Mouse (Mus musculus): ENCODE data around the gene Lamtor2. TPM values are rescaled to one million over a fixed set of nuclear protein-coding genes. Genes with fewer than 3 reads are reported as not detected.
"Not testable (repeated sequence)": the region's sequence is repeated elsewhere in the genome, so short reads cannot be mapped to it uniquely, and the experiment has no call there.

Gene Lamtor2
- 10 to 100 TPM in 7 of 26 experiments, 1 to 10 TPM in 16, not detected in 3; 1.9 to 25.1 (median 4.5) TPM for total RNA-seq (2018; cell fraction: chromatin; rRNA removed)
- 100 to 1,000 TPM in 22 of 26 experiments, 10 to 100 TPM in 4; 84.4 to 168 (median 109) TPM for total RNA-seq (2018; cell fraction: cytosol; rRNA removed)
- 10 to 100 TPM in 24 of 26 experiments, 1 to 10 TPM in 2; 7.2 to 35.9 (median 19.1) TPM for total RNA-seq (2018; cell fraction: nucleus; rRNA removed)
- 164 to 206 TPM (median 186 TPM) in 3 replicates for polyA plus RNA-seq (2018)

DNA sequence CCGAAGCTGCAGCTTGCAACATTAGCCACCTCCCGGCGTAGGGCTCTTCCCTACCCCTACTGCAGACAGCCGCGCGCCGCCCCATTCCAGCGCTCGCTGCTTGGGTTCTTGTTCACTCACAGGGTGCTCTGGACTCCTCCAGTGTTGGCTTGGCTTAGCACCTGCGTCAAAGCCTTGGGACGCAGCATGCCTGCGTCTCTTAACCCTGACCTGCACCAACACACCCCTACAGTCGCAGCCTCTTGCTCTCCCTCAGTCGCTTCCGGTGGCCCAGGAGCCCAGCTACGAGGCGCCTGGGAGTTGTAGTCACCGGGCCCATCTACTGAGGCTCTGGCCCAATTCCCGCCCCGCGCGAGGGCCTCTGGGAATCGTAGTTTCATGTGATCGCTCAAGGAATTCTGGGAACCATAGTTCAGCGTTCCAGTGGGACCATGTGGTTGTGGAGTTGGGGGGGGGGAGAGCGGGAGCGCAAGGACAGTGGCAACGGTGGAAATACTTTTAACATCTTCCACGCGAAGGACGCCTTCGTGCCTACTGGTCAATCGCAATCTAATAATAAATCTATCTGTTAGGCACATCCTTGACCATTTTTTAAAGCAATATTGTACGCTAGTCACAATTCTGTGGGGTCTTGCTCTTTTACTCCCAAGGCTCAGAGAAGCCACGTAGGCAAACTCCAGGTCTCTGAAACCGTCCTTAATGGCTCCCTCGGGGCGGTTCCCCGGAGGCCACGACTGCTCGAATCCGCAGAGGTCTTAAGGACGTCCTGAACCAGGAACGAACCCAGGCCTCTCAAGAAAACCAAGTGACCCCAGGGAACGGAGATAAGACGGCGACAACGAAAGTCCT is at the start of gene Lamtor2:
Gene Lamtor2 (minus strand): TSS at position 399 of the 849 bp plus-strand sequence.
- peaks cover 10% of the 10 kb centered on the region; the same call in 1 of the 2 replicates for H3K36me3 ChIP-seq (ENCODE audit: inconsistent target)
- peak within 1 kb of the TSS; percentile 84 for H3K27ac ChIP-seq
- peaks cover 30% of the 10 kb centered on the region for H3K79me2 ChIP-seq (ENCODE audit: inconsistent target)
- H3K4me3 ChIP-seq (ENCODE audit: inconsistent target), result peak within 1 kb of the TSS; percentile 91
- under 1% methylated on average over 48 of the region's 48 CpGs for WGBS (ENCODE audit: missing documents)

DNA sequence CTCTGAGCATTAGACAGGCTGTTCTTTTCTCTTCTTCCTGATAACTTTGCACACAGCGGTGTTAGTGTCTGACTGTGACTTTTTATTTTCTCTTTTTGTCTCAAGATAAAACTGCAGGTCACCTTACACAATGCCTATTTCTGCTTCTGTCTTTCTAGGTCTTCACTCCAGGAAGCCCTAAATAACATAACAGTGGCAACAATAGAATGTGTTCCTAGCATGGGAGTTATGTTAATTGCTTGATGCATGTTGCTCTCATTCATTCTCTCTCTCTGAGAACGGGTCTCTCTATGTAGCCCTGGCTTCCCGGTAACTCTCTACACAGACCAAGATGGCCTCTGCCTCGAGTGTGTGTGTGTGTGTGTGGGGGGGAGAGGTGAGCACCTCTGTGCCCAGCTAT is 49.6 kb upstream of the Lamtor2 start:
- Histone ChIP-seq H3K27ac (no peak overlapping the region), H3K79me2 (ENCODE audit: inconsistent target) (no peaks in the 10 kb centered on the region), H3K4me3 (ENCODE audit: inconsistent target) (no peak overlapping the region), H3K36me3 (ENCODE audit: inconsistent target) (no peaks in the 10 kb centered on the region)
- WGBS (ENCODE audit: missing documents), result 96% methylated on average over 4 of the region's 4 CpGs

DNA sequence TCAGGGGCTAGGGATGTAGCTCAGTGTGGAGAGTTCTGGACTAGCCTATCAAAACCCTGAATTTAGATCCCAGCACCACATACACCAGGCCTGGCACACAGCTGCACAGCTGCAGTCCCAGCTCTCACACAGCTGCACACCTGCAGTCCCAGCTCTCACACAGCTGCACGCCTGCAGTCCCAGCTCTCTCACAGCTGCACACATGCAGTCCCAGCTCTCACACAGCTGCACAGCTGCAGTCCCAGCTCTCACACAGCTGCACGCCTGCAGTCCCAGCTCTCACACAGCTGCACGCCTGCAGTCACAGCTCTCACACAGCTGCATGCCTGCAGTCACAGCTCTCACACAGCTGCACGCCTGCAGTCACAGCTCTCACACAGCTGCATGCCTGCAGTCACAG is 43.7 kb upstream of the Lamtor2 start:
- not testable (repeated sequence) for H3K79me2 ChIP-seq (ENCODE audit: inconsistent target); H3K36me3 ChIP-seq (ENCODE audit: inconsistent target); H3K27ac ChIP-seq; H3K4me3 ChIP-seq (ENCODE audit: inconsistent target)
- WGBS (ENCODE audit: missing documents), result 97% methylated on average over 3 of the region's 4 CpGs

DNA sequence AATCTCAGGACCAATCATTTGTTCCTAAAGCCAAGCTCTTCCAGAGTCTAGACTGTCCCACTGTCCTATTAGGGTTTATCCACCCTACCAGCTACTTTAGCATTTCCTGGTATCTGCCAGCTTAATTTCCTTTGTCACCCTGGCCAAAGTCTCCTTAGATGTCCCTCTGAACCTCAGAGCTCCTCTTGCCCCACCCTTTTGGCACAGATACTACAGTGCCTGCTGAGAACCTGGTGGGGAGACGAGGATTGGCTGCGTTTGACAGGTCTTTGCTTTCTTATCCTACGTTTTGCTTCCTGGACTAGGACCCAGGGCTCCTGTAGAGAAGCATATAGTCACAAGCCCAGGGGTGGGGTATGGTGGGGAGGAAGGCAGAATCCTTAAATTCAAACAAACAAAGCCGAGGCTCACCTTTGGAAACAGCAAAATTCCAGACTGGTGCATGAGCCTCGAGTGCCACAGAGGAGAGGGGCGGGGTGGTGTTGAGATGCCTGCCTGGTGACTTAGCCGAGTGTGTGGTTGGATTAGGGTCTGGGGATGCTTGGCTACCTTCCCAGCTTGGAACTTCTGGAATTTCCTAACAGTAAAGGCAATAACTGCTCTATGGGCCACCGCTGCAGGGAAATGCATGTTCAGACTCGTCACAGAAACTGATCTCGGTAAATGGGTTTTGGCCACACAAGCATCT is 41.2 kb upstream of the Lamtor2 start:
- Histone ChIP-seq H3K36me3 (ENCODE audit: inconsistent target) (no peaks in the 10 kb centered on the region), H3K4me3 (ENCODE audit: inconsistent target) (no peak overlapping the region), H3K79me2 (ENCODE audit: inconsistent target) (no peaks in the 10 kb centered on the region), H3K27ac (no peak overlapping the region)
- WGBS (ENCODE audit: missing documents), result 89% methylated on average over 9 of the region's 10 CpGs

DNA sequence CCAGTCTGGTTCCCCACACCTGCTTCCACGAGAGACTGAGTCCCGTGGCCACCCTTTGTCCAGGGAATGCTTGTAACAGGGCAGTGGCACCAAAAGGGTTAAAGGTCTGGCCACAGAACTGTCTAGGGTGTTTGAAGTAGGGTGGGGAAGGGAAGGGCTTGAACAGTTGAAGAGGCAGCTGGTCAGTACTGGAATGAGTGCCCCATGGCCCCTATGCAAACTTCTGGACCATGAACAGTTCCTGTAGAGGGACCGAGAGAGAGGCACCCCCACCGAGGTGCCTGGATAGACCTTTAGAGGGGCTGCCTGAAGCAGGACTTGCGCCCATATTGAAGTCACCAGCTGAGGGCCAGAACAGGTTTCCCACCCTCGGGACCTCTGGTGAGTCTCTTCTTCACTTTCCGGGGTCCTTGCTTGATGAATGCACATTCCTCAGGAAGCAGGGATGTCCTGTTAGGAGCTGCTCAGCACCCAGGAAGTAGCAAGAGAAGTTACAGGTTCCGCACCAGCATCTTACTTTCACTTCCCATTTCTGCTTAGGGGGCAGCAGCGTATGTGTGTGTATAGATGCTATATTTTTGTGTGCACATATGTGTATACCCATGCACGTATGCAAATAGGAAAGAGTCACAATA is 40.2 kb upstream of the Lamtor2 start:
- Histone ChIP-seq H3K4me3 (ENCODE audit: inconsistent target) (no peak overlapping the region), H3K36me3 (ENCODE audit: inconsistent target) (peaks cover 4% of the 10 kb centered on the region), H3K79me2 (ENCODE audit: inconsistent target) (no peaks in the 10 kb centered on the region), H3K27ac (peak overlapping the region; percentile 40)
- 13% methylated on average over 10 of the region's 10 CpGs for WGBS (ENCODE audit: missing documents)

DNA sequence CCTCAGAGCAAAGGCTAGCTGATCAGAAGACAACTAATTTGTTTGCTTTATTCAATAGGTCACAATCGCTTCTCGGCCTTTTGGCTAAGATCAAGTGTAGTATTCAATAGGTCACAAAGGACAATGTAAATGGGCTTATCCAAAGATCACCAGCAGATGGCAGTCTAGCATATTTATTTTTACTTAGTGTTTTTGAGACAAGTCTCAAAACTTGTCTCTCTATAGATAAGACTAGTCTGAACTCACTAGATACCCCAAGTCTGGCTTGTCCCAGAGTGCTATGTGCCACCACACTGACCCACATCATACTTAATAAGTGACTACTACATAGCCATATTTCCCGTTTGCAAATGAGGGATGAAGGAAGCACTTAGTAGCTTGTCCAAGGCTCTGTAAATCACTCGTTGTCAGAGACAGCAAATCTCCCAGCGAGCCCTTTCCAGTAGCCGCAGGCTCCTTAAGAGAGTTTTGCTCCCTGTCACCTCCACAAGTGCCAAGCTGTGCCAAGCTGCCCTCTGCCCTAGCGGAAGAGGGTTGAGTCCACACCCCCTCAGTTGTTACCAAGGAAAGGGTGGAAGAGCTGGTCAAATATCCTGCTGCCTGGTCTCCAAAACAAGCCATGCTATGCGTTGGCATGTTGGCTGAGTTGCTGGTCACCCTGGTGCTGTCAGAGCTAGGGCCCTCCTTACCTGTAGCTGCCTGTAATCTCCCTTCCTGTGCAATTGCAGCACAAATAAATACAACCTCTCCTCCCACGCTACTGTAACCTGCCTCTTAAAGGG is 39.3 kb upstream of the Lamtor2 start:
- Histone ChIP-seq H3K4me3 (ENCODE audit: inconsistent target) (peak overlapping the region; percentile 7), H3K27ac (peak overlapping the region; percentile 40), H3K36me3 (ENCODE audit: inconsistent target) (peaks cover 13% of the 10 kb centered on the region), H3K79me2 (ENCODE audit: inconsistent target) (no peaks in the 10 kb centered on the region)
- 8% methylated on average over 9 of the region's 9 CpGs for WGBS (ENCODE audit: missing documents)

DNA sequence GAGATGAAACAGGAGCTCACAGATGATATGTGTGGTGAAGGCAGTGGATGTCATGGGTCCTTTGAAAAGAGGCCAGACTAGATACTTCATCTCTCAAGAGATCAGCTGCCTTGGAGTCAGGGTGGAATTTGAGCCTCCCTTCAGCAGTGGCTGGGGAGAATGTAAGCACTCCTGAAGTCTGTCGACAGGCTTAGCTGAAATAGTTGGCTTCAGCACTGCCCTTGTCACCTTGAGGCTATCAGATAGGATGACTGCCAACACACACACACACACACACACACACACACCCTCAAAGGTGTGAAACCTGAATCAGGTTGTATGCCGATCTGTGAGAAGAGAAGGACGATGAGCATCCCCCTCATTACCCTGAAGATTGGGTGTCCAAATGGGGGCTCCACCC is 38.2 kb upstream of the Lamtor2 start:
- peaks cover 23% of the 10 kb centered on the region for H3K36me3 ChIP-seq (ENCODE audit: inconsistent target)
- H3K4me3 ChIP-seq (ENCODE audit: inconsistent target), result no peak overlapping the region
- no peaks in the 10 kb centered on the region for H3K79me2 ChIP-seq (ENCODE audit: inconsistent target)
- H3K27ac ChIP-seq, result no peak overlapping the region
- WGBS (ENCODE audit: missing documents), result 94% methylated on average over 3 of the region's 3 CpGs

DNA sequence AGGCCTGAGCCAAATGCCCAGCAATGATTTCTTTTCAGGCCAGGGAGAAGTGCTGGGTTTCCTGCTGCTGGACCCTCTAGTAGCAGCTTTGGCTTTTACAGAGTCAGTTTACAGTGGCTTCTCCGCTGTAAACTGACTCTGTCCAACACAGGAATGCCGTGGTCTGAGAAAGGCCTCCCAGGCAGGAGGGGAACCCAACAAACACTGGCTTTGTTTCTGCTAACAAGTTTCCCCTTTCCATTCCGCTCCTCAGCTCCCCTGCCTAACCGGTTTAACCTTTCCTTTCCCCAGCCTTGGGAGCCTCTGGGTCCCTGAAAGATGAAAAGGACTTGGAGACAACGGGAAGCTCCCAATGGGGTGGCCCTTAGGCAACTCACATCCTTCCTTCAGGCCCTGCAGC is 37.4 kb upstream of the Lamtor2 start:
- H3K79me2 ChIP-seq (ENCODE audit: inconsistent target), result no peaks in the 10 kb centered on the region
- no peak overlapping the region for H3K27ac ChIP-seq
- H3K4me3 ChIP-seq (ENCODE audit: inconsistent target), result no peak overlapping the region
- peaks cover 30% of the 10 kb centered on the region for H3K36me3 ChIP-seq (ENCODE audit: inconsistent target)
- 79% methylated on average over 5 of the region's 5 CpGs for WGBS (ENCODE audit: missing documents)

DNA sequence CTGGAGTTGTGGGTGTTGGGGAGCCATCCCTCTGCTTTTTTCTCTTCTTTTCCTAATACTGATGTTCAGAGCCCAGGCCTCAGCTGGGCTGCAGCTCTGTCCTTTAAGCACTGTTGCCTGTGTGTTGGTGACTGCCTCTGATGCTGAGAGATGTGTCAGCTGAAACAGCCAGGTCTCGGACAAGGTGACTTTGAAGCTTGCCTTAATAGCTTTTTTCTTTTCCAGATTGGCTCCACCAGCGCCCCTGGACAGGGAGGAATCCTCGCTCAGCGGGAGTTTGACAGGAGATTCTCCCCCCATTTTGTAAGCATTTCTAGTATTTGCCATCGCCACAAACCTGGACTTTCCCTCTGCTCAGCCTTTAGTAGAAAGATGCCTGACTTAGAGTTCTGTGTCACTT is 33.8 kb upstream of the Lamtor2 start:
- H3K36me3 ChIP-seq (ENCODE audit: inconsistent target), result peaks cover 50% of the 10 kb centered on the region
- WGBS (ENCODE audit: missing documents), result 95% methylated on average over 5 of the region's 5 CpGs
- peaks cover 7% of the 10 kb centered on the region; the same call in 1 of the 2 replicates for H3K79me2 ChIP-seq (ENCODE audit: inconsistent target)
- H3K4me3 ChIP-seq (ENCODE audit: inconsistent target), result no peak overlapping the region
- no peak overlapping the region for H3K27ac ChIP-seq

DNA sequence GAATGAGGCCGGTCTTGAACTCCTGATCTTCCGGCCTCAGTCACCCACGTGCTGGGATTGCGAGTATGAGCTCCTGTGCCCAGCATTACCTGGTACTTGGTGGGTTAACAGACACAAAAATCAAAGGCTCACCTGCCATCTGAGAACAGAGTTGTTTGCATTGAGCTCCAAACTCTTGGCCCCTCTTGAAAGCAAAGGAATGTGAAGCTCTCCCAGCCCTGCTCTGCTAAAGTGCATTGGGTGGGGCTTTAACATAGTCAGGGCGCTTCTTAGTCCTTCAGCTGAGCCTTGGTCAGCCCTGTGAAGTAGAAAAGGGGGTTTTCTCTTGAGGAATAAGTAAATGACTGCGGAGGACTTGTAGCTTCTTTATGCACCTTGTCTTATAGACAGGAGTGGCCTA is 32.9 kb upstream of the Lamtor2 start:
- Histone ChIP-seq H3K27ac (no peak overlapping the region), H3K4me3 (ENCODE audit: inconsistent target) (no peak overlapping the region), H3K36me3 (ENCODE audit: inconsistent target) (peaks cover 50% of the 10 kb centered on the region), H3K79me2 (ENCODE audit: inconsistent target) (peaks cover 14% of the 10 kb centered on the region)
- 94% methylated on average over 6 of the region's 6 CpGs for WGBS (ENCODE audit: missing documents)

DNA sequence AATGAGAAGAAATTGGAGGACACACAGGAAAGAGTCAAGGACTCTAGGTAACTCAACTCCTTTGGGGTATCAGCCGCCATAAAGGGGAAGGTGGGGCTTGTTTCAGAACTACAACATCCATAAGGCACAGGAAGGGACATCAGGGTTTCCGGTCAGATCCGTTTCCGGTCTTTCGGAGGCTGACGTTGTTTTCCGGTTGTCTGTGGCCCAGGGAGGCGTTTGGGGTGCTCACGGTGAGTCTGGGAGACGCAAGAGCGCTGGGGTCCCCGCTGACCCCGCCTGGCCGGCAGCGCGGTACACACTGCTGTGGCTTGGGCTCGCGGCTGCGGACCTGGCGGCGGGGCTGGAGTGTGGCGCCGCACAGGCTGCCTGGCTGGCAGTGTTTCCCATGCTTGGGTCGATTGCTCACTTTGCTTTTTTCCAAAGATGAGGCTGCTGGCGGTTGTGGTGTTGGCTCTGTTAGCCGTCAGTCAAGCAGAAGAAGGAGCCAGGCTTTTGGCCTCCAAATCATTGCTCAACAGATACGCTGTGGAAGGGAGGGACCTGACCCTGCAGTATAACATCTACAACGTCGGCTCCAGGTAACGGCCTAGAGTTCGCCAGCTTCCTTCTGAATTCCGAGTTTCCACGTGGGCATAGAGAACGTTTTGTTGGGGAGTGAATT is 26.7 kb upstream of the Lamtor2 start:
- under 1% methylated on average over 30 of the region's 34 CpGs for whole genome bisulfite sequencing (ENCODE audit: missing documents)
- Histone ChIP-seq H3K4me3 (ENCODE audit: inconsistent target) (peak overlapping the region; percentile 71), H3K27ac (no peak overlapping the region), H3K36me3 (ENCODE audit: inconsistent target) (peaks cover 20% of the 10 kb centered on the region), H3K79me2 (ENCODE audit: inconsistent target) (peaks cover 26% of the 10 kb centered on the region)

DNA sequence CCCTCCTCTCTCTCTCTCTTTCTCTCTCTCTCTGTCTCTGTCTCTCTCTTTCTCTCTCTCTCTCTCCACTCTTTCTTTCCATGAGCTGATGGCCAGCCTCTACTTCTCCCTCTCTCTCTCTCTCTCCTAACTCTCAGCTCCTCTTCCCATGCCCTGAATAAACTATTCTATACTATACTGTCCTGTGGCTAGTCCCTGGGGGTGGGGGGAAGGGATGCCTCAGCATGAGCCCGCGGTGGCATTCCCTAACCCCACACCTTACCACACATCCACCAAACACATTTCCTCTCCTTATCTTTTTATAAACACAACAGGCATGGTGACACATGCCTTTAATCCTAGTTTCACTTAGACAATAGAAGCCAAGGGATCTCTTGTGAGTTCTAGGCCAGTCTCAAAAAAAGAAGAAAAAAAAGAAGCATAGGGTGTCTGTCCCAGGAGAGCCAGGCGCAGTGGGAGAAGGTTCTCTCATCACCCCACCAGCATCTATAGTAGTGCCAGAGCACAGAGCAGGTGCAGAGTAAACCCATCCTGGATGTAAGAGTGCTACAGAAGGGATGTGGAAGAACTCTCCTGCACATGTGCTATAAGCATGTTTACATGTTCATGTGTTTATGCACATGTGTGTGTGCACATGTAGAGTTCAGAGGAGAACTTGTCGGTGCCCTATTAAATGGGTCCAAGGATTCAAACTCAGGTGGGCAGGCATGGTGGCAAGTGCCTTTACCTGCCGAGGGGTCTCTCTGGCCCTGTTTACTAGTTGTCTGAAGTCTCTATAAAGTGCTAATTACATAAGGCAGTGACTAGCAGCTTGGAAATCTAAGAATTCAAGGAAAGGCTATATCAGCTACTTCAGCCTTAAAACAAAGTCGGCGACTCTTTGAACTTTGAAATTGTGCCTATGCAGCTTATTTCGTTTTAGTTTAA is 25.9 kb upstream of the Lamtor2 start:
- H3K27ac ChIP-seq, result no peak overlapping the region
- 56% methylated on average over 8 of the region's 8 CpGs for WGBS (ENCODE audit: missing documents)

DNA sequence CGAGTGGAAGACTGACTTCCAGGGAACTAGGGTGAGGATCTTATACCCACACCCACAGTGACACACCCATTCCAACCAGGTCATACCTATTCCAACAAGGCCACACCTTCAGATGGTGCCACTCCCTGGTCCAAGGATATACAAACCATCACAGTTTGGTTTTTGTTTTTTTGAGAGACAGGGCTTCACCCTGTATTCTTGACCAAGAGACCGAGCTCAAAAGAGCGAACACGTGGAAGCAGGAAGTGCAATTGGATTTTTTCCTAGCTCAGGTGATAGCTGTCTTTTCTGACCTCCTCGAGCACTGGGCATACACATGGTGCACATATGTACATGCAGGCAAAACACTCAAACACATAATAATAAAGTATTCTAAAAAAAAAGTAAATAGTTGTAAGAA is 25.0 kb upstream of the Lamtor2 start:
- not testable (repeated sequence) for H3K4me3 ChIP-seq (ENCODE audit: inconsistent target); H3K27ac ChIP-seq; H3K36me3 ChIP-seq (ENCODE audit: inconsistent target)
- 83% methylated on average over 5 of the region's 5 CpGs for WGBS (ENCODE audit: missing documents)
- peaks cover 21% of the 10 kb centered on the region for H3K79me2 ChIP-seq (ENCODE audit: inconsistent target)

More for the DNA sequence above, 25.9 kb upstream of the Lamtor2 start:
- Histone ChIP-seq H3K4me3 (ENCODE audit: inconsistent target) (peak overlapping the region; percentile 71), H3K36me3 (ENCODE audit: inconsistent target) (peaks cover 15% of the 10 kb centered on the region), H3K79me2 (ENCODE audit: inconsistent target) (peaks cover 26% of the 10 kb centered on the region)

Measured in macrophage (primary cell).